Mouse (Mus musculus) urinary bladder, postnatal 25 days (tissue): ENCODE measurements around the gene Ly86.

Experiments
- DNase-seq: peaks from one replicate; pipeline ENCODE4 v3.0.0; 2022; ENCODE audit warnings: low spot score

The Ly86 gene

DNA sequence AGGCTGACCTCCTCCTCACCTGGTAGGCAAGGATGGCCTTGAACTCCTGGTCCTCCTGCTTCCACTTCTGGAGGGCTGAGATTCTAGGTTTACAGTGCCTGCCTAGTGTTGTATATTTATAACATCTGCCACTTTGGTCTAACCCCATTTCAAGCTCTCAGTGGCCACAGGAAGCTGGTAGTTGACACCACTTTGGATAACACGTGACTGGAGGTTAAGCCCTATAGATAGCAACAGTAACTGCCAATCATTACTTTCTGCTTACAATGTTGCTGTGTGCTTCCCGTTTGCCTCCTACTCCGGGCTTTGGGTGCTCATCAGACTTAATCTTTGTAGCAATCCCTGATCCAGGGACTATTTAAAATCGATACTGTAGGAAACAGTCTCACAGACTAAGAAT lies 87.6 kb downstream of the Ly86 start:
- no peak for DNase-seq

DNA sequence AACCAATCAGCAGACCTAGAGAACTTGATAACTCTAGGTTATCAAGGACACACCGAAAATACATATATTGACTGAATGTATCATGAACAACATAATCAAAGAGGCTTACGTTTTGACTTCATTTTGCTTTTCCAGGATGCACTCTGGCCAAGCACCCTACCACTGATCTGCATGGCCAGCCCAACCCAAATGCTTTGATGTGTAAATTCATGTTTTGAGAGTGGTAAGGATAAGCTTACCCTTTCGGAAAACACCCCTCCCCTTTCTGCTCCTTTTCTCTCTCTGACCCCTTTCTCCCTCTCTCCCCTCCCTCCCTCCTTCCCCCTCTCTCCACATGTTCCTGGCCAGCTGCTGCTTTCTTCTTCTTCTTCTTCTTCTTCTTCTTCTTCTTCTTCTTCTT lies 88.1 kb downstream of the Ly86 start:
- no peak for DNase-seq

DNA sequence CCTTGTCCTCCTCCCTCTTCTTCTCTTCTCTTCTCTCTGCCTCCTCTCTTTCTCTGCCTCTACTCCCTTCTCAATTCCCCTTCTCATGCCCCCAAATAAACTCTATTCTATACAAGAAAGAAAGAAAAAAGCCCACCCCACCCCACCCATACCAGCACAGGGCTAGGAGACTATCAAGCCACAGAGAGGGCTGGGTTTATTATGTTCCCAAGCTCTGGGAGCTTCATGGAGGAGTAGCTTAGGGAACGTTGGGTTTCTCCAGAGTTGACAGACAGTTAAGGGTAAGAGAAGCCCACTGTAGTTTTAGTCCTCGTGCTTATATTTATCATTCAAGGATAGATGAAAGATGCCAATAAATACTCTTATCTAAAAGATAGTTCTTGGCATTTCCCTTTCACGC lies 88.7 kb downstream of the Ly86 start:
- no peak for DNase-seq

DNA sequence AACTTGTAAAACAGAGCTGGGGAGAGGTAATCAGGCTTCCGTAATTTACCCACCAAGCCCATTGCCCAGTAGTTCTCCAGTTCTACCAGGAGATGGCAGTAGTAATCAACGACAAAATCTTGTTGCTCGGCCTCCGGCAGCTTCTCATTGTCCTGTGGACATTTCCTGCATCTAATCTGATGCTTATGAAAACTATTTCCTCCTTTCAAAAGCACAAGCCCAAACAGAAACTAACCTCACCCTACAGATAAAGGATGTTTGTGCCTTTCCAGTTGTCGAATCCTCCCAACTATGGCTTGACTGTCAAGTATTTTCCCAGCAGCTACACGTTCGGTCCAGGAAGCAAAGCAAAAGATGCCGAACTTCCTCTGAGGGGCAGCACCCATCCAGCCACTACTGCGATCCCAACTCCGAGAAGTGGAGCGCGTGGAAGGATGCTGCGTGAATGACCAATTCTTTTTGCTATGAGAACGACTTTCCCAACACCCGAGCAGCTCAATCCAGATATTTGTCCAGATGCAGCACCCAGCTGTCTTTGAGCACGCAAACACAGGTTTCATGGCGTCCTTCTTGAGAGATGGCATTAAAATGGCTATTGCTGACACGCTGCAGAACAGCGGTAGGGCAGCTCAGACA lies 89.2 kb downstream of the Ly86 start:
- DNase-seq: peak; percentile 34

DNA sequence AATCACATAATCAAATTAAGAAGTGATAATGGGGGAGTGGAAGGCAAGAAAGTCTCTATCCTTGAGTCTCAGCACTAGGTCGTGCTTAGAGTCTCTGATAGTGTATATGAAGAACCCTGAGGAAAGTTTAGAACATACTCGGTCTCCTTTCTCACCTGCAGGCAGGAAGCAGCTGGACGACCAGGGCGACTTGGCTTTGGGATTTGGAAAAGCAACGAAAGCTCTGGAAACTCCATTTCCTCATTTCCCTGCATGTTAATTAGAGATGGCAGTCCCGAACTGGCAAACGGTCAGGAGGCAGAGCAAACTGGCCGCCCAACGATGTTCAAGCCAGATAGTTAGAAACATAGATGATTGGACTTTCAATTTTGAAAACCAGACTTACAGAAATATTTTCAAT lies 89.8 kb downstream of the Ly86 start:
- no peak for DNase-seq

DNA sequence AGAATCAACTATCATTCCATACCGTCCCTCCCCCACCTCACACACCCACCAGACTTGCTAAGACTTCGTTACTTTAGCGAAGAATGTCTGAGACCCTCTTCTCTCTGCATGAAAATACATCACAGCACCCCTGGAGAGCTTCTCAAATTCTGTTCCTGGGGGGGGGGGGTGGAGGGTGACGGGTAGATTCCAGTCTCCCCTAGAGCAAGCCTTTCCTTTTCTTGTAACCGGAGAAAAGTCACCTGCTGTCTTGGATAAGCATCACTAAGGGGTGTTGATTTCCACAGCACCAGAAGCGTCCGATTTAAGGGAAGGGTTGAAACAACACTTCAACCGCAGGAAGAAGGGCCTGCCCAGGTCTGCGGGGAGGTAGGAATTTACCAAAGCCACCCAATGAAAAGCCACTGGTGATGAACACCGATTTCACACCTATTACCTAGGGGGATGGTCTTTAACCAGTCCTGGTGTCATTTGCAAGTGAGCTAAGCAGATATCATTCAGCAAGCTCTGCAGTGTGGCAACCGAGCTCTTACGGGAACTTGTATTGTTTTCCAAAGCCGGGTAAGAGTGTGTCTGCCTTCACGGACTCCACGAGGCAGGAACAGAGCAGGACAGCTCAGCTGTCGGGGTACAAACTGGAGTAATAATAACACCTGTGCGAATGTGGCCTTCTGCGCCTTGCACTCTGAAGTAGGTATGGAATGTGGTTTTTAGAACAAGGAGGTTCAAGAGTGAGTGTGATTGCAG lies 91.4 kb downstream of the Ly86 start:
- DNase-seq: no peak

DNA sequence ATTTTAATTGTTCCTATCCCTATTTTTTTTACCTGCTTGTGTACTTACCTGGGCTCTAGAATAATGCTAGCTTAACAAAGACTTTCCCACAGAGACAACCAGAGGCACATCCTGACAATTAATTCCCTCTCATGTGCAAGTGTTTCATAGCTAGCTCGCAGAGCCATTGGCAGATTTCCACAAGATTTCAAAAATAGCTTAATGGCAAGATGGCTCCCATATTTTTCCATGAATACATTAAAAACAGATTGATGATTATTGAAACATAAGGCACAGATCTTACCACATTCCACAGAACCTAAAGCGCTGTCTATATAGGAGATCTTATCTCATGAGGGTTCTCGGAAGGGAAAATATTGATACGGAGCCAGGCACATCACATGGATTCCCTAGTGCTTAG lies 93.8 kb downstream of the Ly86 start:
- DNase-seq: no peak

DNA sequence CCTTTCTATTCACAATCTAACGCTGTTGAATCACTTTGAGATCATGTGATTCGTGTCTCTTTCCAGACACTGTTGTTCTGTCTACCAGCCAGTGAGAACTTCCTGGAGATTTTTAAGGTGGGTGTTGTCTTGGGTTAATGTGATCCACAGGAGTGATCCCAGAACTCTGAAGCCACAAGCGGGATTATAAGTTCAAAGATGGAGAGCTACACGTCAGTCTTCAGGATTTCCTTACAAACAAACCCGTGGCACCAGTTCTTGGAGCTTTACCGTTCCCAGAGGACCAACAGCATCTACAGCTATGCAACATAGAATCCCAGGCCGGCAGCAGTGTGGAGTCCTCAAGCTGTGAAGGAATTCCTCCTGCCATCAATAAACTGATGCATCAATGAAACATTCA lies 94.5 kb downstream of the Ly86 start:
- no peak for DNase-seq

DNA sequence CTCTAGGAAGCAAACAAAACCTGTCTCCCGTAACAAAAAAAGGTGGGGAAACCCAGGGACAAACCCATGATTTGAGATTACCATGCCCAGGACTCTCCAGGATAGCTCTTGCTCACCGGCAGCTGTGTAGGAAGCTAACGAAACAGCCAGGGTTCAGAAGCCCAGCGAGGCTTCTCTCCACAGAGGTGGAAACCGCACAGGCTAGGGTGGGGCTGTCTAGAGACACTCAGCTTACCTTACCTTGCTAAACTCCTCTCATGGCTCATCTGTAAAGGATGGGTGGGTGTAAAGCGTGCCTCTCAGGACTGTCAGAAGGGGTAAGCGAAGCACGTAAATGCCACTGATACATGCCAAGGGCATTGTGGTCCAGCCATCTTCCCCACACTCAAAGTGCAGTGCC lies 94.9 kb downstream of the Ly86 start:
- DNase-seq: no peak

DNA sequence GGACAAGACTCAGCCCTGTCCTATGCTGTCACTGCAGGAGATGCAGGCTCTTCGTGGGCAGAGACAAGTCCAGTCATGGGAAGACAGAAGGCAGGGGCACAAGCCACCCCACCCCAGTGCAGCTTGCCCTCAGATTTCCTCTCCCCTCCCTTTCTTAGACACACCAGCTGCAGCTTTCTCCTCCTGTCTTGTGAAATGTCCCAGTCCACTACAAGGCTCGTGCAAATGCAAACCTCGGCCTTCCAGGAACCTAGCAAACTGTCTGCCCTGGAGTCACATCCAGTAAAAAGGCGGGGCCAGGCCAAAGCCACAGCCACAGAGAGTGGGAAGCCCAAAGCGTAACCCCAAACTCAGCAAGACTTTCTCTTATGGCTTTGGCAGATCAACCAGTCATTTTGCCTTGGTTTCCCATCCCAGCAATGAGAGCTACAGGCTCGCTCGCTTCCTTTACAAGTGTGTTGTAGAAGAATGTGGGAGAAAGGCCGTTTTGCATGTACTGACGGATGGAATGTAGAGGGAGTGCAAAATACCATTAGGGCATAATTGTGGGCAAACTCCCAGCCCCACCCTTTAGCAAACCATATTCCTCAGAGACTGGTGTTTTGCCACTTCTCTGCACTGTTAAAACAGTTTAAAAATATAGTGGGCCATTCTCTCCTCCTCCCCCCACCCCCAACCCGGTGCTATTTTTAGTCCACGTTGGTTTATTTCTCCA lies 95.7 kb downstream of the Ly86 start:
- no peak for DNase-seq

DNA sequence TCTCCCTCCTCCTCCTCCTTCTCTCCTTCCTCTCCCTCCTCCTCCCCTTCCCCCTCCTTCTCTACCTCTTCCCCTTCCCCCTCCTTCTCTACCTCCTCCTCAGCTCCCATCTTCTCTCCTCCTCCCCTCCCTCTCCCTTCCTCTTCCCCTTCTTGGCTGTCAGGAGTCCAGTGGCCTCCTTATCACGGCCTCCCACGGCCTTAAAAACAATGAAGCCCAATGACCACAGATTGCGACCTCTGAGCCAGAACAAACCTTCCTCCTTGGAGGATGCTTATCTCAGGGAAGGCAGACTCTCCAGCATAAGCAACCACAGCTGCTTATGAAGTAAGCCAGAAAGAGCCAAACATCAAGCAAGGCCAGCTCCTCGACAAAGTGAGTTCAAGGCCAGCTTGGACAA lies 97.0 kb downstream of the Ly86 start:
- no peak for DNase-seq

DNA sequence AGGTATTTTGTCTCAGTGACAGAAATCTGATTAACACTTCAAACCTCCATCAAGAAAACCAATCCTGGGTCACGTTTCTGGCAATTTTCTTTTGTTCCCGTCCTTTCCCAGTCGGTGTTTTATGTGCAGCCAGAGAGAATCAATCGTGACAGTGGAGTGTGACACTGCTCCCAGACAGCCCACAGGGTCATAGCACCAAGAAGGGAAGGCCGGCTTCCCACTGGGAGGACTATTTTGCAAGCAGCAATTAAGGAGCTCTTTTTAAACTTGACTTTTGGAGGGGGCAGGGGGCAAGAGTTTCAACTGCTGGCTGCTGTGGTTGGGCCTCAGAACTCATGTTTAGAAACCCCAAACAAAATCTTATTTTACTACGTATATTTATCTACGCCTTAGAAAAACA lies 97.5 kb downstream of the Ly86 start:
- no peak for DNase-seq

DNA sequence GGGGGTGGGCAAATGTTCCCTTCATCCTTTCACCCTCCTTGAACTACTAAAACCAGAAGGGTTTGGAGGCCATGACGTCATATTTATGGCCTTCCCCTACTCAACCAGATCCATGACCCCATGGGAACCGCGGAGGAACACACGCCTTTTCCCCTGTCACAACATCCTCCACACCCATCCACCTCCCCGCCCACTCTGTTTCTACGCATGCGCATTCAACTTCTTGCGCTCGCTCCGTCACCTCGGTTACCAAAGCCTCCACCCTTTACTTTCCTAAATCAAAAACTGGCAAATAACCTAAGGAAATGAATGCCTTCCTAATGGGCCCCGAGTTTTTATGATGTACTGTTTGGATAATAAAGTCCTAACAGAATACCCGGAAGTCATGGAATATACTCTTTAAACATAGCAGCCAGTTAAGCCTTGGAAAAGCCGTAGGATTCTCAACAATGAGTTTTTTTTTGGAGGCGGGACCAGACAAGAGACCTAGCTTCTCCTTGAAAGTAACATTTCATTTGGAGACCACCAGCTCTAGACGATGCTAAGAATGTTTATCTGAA lies 101.8 kb downstream of the Ly86 start:
- no peak for DNase-seq

DNA sequence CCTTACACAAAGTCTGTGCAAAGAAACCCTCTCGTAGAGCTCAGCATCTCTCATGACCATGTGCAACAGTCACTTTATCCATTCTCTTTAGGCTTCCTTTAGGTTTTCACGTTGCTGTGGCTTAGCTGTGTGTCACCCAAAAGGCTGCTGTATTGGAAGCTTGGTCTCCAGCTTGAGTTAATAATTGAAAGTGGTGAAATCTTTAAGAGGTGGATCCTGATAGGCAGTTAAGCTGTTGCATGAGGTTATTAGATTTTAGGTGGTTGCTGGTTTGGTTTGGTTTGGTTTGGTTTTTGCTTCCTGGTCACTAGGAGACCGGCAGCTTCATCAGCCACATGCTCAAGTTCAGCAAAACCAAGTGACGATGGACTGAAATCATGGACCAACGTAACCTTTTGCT lies 106.0 kb downstream of the Ly86 start:
- no peak for DNase-seq

DNA sequence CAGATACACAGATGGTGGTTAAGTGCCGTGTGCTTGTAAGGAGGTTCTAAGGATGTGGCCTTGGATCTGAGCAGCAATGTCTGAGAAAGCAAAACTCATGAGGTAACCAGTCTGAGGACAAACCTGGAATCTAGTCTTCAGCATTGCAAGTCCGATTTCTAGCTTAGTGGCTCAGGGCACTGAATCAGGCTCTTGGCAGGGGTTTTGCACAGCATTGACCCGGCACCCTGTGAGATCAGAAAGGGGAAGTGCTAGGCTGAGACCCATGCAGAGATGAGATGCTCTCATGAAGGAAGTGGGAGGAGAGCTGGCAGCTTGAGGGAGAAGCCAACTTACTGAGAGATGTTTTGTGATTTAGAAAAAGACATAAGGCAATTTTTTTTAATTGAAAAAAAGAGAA lies 106.5 kb downstream of the Ly86 start:
- DNase-seq: no peak

DNA sequence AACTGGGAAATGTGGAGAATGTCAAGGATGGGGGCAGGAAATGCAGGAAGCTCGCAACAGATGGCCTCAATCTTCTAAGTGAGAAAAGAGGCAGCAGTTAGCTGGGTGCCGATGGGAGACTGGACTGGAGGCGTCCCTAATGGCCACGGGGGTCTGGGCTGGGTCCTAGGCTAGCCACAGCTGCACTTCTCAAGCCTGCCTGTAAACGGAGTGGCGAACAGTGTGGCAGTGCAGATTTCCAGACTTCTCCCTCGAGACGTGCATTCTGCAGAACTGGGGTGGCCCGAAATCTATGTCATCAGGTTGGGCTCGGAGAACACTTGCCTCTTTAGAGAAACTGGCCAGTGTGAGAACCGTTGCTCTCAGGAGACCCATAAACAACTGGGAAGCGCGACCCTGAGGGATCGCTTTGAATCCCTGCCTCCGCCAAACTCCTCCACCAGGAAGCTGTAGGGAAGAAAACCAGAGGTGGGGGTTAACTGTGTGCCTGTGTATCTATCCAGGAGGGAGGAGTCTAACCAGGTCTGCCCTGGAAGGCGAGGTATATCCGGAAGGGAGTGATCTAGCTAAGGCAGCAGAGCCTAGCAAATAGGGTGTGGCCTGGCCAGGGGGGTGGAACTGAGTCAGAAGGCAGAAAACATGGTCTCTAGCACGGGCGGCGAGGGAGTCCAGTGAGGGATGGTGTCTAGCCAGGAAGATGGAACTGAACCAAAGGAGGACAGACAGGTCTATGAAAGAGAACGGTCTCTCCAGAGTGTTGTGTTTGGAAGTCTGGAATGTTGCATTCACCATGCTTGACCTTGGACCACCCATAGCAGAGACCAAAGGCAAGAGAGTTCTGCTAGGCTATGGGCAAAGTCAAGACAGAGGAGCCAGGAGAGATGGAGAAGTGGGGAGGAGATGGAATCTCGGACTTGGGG lies 107.3 kb downstream of the Ly86 start:
- DNase-seq: peak; percentile 63

DNA sequence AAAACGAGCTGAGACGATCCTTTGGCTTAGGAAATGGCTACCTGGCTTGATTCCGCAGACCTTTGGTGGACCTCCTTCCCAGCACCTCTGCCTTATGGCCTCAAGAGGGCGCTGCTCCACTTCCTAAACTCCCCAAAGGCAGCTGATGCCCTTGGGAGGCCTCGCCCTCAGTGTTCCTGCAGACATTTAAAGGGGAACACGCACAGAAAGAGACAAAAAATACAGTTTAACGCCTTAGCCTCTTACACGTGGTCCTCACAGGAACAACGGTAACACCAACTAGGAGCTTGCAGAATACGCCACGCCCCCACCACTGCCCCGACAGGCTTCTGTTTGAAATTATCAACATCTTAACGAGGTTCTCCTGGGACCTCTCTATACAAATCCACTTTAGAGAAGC lies 108.2 kb downstream of the Ly86 start:
- peak; percentile 75 for DNase-seq

DNA sequence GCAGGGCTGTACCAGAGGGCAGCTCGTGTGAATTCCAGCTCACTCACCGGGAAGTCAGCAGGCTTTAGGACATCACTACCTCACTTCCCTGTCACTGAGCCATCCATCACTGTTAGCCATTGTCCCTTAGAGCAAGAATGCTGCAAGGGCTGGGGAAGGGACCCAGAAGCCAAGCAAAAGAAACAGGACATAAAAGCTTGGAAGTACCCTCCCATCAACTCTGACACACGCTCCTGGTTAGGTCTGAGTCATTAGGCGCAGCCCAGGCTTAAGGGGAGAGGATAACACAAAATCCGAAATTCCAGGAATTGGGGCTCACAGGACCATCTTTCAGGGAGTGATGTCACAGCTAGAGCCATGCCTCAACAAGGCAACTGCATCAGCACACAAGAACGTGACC lies 109.3 kb downstream of the Ly86 start:
- no peak for DNase-seq

DNA sequence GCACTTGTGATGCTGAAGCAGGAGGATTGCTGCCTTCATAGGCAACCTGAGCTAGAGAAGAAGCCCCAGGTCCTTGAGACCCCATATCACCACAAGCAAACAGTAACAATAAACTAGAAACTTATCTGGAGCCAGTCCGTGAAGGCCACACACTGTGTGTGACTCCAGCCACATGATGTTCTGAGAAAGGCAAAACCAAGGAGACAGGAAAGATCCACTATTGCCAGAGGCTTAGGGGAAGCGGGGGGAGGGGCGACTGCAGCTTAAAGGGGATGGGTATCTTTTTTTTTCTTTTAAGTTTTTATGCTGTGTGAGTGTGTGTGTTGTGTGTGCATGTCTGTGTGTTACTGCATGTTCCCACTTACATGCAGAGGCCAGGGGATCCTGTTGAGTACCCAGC lies 110.6 kb downstream of the Ly86 start:
- DNase-seq: no peak

DNA sequence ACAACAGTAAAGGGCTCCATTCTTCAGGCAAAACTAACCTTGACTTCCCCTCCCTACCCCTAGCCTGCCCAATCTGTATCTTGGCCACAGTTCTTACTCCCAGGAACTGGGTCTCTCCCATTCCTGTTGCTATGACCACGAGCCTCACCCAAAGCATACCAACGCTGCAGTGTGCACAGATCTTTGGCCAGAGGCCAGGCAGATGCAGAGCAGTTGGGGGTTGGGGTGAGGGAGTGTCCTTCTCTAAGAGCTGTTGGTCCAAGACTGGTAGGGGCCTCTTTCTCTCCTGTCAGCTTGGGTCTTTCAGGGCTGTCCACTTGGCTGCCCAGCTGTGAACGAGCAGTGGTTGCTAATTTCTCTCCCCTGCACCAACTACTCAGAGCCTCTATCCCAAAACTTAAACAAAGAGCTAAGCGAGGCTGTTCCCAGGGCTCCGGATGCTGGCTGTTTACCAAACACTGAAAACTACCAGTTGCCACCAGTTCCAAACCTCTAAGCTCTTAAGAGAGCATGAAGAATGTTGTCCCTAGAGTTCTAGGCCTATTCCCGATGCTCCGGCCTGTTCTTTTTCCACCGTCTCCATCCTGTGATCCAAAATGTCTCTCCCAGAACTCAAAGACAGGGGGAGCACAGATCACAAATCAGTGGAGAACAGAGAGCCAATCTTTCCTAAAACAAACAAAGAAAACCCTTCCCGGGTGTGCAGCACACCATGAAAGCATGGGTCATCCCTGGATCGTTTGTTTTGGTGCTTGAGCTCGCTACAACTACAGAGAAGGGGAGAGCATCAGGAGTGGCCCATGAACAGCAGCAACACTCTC lies 112.2 kb downstream of the Ly86 start:
- peak; percentile 68 for DNase-seq

DNA sequence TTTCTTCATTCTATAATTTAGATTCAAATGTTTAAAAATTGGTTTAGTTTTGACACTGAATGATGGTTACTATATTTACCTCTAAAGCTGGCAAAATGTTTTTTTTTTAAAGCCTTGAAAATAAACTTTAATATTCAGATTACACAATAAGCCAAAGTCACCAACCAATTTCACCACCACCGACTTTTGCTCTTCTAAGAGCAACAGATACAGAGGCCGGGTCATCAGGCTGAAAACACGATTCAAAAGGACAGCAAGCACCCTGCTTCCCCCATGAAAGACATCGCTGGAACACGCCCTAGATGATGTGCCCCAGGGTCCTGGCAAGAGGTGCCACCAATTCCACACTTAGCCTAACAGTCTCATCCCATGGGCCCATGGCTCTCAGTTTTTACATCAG lies 113.5 kb downstream of the Ly86 start:
- no peak for DNase-seq
